Mouse (Mus musculus) brain, embryonic 14.5 days (tissue): ENCODE measurements at regions not wholly inside any gene's neighbourhood (a gene's known extent, or its start where the extent isn't known, plus 50 kb on each side); places are given as distances from the start of the nearest gene placed in this dataset.

Experiments used
- CTCF ChIP-seq: fragments of 200-500 bp; IDR thresholded peaks from 2 replicates; pipeline ENCODE4 v1.5.1; 2012; ENCODE audit warnings: inconsistent platforms, mild to moderate bottlenecking, moderate library complexity, borderline replicate concordance; ENCODE audit not compliant: insufficient read depth, insufficient read length; ENCODE audit errors: extremely low read depth
- POLR2A ChIP-seq: fragments of 200-500 bp; IDR thresholded peaks from 2 replicates; pipeline ENCODE4 v1.6.1; 2012; ENCODE audit warnings: mild to moderate bottlenecking, inconsistent platforms, borderline replicate concordance; ENCODE audit not compliant: poor library complexity, insufficient read depth, insufficient read length, severe bottlenecking; ENCODE audit errors: extremely low read depth

- no peak for TF ChIP-seq CTCF
- no peak for TF ChIP-seq POLR2A
Observed at GRCm38 (mm10) chr14:31953783-31954182, 75.0 kb upstream of the Galnt15 start.
